Mouse (Mus musculus): ENCODE measurements at regions not wholly inside any gene's neighbourhood (a gene's known extent, or its start where the extent isn't known, plus 50 kb on each side); places are given as distances from the start of the nearest gene placed in this dataset.

DNA sequence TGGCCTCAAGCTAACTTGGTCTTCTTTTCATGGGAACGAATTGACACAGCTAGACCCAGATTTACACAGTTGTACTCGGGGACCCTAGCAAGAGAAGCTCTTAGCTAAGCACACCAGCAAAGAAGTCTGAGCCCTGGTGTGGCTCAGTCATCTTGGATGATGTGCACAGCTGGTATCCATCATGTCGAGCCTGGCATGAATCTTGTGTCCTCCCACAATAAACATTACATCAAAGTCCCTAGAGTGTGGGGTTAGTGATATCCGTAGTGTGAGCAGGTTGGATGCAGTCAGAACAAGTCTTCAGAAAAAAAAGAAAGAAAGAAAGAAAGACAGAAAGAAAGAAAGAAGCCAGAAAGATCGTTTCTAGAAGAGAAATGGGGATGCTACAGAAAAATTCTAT lies 52.1 kb upstream of the Hmcn1 start:
- DNase-seq (ENCODE audit: low read depth, low spot score): peak; percentile 20

DNA sequence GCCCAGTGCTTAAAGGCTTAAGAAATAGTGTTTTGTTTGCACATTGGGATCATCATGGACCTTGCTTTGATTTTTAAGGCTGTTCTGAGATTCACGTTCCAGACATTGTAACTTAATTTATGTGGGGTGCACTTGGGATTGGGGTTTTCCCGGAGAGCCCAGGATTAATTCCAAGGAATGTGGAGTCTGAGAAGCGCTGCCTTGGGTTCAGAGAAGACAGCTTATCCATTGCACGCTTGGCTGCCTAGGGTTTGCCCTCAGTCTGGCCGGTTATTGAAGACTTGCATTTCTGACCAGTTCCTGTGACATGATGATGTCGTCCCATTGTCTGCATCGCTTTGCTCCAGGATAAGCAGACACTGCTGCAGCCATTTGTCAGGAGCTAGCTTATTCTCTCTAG lies 53.4 kb upstream of the Hmcn1 start:
- DNase-seq (ENCODE audit: low read depth, low spot score): no peak

DNA sequence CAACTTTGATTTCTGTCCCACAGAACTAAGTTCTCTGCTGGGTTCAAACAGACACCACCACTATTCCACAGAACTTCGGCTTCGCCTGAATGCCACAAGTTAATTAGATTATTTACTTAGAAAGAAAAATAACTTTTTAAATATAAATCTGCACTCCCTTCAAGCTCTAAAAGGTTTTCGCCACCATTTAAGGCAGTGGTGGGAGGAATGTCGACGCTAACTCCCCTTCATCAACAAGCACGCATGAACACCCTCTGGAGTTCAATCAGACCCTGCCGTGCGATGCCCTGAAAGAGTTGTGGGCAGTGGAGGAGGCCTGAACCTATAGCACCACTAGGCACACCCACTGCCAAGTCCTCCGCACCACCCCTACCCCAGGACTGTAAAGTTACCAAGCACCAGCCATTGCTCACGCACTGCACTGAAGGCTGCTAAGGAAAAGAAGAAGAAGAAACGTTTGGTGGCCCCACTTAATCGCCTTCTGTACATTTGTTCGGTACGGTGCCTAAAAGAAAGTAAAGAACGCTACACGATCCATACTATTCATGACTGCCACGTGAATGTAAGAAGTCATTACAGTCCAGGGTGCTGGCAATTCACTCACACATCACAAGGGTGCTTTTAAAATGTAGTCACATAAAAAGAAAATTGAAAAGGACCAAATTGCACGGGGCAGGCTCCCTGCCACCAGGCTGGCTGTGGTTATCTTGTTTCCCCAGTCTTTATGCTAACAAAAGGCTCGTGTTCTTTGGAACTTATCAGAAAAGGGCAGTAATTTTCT lies 56.7 kb upstream of the Hmcn1 start:
- DNase-seq (ENCODE audit: low read depth, low spot score): no peak

DNA sequence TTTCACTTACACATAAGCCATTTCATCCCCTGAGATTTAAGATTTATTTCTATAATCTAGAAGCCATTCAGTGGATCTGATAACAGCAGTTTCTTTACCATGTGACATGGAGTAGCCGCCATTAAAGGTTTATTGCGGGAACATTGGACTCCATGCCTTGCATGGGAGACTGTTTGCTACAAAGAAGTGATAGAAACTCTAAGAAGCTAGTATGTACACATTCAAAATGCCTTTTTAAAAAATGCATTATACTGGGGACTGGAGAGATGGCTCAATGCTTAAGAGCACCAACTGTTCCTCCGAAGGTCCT lies 57.2 kb upstream of the Hmcn1 start:
- DNase-seq (ENCODE audit: low read depth, low spot score): no peak

DNA sequence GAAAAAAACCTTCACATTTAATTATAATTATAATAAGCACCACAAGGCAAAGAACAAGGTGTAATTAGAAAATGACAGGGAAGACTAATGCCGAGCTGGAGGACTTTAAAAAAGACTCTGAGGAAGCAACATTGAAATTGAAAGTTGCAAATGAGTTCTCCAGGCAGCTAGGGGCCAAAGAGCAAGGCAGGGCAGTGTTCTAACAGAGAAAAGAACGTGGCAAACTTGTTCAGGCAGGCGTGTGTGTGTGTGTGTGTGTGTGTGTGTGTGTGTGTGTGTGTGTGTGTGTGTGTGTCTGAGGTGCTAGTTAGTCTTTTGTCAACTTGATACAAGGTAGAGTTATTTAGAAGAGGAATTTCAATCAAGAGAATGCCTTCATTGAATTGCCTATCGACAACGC lies 60.0 kb upstream of the Hmcn1 start:
- DNase-seq (ENCODE audit: low read depth, low spot score): no peak

DNA sequence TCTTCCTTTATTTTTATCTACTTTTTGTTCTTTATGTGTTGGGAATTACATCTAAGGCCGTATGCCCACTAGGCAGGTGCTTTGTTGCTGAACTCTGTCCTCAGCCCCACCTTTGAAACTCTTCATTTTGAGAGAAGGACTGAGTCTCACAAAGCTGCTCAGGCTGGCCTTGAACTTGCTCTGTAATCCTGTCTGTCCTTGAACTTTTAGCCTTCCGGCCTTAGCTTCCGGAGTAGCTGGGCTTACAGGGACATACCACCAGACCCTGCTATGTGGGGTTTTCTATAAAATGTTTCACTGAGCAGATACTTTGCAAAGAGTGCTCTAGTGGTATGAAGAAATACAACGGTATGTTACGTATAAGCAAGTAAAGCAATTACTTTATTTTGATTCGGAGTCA lies 62.2 kb upstream of the Hmcn1 start:
- no peak for DNase-seq (ENCODE audit: low read depth, low spot score)

DNA sequence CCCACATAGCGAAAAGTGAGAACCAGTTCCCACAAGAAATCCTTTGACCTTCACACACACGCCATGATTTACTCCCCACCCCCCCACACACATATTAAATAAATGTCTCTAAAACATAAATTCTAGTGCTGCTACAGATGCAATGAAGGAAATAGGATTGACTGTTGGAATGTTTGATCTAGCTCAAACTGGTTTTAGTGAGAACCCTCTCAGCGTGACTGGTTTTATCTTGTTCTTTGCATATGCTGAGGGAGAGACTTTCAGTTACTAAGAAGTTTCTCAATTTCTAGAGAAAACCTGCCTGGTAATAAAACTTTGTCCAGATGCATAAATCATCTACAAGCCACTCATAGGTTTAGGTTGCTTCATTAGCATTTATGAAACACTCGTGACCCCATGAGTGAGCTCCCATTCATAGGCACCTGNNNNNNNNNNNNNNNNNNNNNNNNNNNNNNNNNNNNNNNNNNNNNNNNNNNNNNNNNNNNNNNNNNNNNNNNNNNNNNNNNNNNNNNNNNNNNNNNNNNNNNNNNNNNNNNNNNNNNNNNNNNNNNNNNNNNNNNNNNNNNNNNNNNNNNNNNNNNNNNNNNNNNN lies 66.4 kb upstream of the Hmcn1 start:
- no peak for DNase-seq (ENCODE audit: low read depth, low spot score)

DNA sequence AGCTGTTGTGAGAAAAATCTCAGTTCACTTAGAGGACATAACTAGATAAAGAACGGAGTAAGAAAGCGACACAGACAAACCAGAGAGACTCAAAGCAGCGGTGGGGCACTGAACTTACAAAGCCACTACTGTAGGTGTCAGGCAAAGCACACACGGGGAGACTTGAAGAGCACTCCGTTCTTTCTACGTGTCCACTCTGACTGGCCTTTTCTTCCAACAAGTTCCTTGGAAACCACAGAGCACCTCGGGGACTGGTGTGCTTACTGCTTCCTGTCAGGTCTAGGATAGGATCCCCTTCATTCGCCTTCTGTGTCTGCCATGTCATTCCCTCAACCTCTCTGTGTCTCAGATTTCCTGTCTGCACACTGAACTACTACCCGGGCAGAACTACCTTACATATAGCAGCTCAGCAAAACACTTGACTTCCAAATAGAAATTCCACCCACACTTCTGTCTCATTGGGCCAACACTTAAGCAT lies 71.9 kb upstream of the Hmcn1 start:
- DNase-seq (ENCODE audit: low read depth, low spot score): no peak

DNA sequence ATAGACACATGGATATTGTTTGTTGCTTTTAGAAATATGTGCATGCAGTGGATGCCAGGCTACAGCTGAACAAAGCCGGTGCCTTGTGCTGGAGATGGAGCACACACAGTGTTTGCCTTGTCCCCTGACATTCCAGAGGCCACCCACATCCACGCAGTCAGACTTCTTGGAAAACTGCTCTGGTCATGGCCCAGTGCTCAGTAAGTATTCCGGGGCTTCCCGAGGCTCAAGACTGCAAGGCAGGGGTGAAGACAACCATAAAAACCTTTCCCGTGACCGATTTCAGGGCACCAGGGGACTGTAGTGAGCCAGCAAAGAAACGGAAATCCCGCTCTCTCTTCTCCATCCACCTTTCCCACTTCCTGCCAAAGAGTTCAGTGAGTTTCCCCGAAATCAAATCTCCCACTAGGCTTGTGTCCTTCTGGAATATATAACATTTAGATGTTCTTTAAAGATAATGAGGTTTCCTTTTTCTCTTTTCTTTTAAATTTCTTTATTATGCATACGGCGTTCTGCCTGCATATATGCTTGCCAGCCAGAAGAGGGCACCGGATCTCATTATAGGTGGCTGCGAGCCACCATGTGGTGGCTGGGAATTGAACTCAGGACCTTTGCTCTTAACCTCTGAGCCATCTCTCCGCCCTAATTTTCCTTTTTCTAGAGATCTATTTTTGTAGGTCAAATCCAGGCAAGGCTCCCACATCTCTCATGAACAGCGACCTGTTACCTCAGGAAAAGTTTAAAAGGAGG lies 73.3 kb upstream of the Hmcn1 start:
- no peak for DNase-seq (ENCODE audit: low read depth, low spot score)

DNA sequence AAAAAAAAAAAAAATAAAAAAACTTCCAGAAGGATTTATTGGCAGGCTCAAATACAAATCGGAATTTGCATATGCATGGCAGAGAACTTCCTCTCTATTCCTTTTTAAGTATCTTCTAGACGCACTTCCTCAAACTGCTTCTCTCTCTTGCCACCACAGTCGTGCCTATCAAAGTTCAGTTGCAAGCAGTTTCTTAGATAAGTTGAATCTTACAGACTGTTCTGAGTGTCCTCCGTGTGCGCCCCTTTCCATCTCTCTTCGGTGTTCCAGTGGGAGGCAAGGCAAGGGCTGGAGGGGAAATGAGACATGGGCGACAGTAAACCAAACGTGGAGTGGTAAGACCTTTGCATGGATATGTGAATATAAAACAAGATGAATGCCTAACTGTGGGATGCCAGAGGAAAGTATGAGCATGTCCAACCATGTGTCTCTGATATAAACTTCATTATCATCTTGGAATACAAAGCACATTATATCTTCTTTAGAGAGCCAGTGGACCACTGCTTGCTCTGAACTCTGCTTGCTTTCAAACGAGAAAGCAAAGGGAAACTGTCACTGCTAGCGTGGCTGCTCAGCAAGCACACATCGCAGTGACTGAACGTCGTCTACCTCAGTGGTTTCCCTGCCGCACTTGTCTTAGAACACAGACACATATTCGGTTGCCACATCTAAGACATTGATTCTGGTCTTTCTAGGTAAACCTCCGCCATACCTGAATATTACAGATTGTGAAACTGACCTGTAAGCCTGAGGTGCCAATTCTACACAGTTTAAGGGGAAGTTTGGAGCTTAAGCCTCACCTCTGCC lies 81.5 kb upstream of the Hmcn1 start:
- no peak for DNase-seq (ENCODE audit: low read depth, low spot score)

DNA sequence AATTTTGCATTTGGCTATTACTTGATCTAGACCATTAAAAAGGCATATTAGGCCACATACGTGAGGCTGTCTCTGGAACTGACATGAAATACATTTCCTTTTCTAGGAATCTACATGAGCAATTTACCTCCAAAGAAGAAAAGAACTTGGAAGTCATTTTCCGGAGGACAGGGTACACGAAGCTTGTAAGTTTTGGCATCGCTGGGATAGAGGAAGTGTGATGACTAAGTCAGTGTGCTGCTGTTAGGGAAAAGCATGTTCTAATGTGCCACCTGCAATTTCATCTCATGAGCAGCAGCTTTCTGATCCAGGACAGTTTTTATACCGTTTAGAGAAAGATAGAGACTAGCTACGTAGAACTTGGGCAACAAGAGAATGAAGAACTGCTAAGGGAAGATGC lies 82.3 kb upstream of the Hmcn1 start:
- DNase-seq (ENCODE audit: low read depth, low spot score): no peak

DNA sequence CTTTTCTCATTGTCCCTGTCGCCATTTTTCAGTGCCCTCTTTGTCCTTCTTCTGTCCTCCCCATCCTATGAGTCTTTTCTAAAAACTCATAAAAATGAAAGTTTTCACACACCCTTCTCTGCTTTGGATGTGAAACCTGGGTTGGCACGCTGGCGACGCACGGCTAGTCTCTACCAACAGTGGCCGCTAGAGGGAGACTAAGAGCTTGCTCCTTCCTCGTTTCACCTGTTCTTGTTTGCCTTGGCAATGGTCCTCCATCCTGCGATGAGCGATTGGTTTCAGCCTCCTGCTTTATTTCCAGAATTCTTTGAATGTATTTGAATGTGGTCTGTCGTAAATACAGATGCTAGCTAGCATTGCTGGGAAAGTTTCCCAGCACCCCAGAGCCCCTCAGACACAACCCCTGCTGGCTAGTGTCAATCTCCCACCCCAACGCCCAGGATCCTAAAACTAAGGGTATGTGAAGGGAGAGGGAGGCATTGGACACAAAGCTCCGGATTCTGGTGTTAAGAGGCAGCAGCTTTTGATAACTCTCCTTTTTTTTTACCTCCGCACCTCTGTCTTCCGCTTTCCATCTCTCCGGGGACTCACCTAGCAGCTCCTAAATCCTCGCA lies 85.8 kb upstream of the Hmcn1 start:
- DNase-seq (ENCODE audit: low read depth, low spot score): peak; percentile 48

DNA sequence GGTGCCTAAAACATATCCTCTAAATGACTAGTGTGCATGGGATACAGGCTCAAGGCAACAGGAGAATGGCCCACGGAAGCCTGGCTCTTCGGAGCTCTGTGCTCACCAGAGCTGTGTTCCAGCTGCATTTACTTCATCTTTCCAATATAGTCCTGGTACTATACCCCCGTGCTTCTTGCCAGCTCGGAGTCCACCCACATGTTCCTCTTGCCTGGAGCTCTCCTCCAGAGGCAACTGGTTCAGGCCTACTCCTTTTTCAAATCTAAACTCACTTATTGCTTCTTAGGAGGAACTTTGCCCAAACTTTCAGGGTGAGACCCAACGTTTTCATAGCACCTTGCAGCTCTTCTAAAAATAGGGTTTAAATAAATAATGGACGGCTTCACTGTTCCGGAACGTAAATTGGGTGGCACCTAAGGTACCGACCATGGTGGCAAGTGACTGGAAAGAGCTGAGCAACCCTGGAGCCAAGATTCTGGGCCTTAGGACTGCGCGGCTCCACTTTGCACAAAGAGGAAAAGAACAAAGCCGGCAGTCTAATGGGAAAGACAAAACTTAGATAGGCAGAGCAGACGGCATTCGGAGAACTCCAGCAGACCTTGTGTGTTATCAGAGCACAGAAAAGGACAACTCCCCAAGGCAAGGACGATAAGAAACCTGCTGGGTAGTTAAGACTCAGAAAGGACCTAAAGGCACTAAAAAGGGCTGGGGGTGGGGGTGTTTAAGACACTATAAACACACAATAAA lies 86.6 kb upstream of the Hmcn1 start:
- no peak for DNase-seq (ENCODE audit: low read depth, low spot score)

DNA sequence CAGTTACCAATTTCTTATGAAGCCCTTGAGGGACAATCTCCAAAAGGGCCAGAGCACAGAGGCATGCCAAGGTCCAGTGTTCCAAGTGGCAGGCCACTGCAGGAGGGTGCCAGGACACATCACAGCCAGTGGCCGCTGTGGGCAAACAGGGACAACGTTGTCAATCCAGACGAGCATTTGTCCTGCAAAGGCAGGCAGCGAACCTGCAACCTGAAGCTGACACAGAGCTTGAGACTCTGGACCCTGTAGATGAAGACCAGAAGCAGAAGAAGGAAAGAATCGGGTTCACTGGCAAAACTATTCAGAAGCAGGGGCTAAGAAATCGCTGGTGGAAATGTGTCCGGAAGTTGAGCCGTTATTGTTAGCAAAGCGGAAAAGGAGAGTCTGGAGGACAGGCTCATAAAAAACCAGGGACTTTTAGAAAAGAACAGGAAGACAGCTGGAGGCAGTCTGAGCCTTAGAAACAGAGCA lies 87.3 kb upstream of the Hmcn1 start:
- no peak for DNase-seq (ENCODE audit: low read depth, low spot score)

DNA sequence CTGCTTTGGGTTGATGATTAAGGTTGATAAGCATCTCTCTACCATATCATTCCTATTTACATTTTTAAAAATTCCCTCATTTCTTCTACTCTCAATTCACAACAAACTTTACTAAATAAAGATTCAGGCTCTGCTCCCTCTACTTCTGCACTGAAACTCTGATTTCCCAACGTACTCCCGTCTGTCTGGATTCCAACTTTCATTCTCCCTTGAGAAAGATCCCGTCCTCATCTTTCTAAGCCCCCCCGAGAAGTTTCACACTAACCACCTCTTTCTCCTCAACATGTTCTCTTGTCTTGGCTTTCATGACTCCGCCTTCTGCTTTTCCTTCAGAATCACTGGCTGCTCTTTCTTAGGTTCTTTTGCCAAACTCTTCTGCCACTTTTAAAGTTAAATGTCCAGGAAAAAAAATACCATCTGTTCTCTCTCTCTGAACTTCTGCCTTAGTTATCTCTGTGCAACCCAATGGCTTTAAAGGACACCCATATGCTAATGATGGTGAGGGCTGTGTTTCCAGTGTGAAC lies 89.3 kb upstream of the Hmcn1 start:
- DNase-seq (ENCODE audit: low read depth, low spot score): no peak

DNA sequence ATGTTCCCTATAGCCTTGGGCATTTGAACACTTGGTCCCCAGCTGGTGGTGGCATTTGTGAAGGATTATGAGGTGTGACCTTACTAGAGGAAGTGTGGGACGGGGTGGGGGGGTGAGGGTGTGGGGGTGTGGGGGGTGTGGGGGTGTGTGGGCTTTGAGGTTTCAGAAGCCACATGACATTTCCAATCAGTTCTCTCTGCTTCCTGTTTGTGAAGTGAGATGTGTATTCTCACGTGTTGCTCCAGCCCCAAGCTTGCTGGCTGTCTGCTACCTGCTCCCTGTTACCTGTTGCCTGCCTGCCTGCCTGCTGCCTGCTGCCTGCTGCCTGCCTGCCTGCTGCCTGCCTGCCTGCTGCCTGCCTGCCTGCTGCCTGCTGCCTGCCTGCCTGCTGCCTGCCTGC lies 90.6 kb upstream of the Hmcn1 start:
- DNase-seq (ENCODE audit: low read depth, low spot score): no peak

DNA sequence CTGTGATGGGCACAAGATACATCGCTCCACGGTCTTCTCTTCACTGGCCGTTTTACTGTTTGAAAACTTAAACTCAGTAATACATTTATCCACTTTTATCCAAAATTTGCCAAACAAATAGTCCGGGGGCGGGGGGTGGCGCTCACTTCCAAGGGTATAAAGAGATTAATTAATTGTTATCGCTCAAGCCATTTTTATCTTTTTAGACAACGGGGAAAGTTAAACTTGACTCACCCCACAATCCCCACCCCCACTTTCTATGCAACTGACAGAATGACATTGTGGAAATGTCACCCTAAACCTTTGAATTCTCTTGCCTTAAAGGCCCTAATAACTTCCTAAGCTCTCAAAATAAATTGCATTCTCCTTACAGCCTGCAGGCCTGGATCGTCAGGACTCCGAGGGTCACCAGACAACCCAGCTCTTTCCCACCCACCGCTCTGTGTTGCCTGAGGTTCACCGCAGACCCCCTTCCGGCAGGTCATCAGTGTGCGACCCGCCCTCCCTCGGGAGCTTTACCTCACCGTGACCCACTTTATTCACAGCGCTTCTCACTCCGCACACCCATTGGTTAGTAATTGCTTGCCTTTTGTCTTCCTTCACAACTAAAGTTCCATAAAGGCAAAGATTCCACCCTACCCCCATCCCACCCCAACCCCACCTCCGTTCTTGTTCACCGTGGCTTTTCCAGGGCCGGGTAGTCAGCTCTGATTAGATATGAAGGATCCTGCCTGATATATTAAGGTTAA lies 93.0 kb upstream of the Hmcn1 start:
- DNase-seq (ENCODE audit: low read depth, low spot score): no peak

DNA sequence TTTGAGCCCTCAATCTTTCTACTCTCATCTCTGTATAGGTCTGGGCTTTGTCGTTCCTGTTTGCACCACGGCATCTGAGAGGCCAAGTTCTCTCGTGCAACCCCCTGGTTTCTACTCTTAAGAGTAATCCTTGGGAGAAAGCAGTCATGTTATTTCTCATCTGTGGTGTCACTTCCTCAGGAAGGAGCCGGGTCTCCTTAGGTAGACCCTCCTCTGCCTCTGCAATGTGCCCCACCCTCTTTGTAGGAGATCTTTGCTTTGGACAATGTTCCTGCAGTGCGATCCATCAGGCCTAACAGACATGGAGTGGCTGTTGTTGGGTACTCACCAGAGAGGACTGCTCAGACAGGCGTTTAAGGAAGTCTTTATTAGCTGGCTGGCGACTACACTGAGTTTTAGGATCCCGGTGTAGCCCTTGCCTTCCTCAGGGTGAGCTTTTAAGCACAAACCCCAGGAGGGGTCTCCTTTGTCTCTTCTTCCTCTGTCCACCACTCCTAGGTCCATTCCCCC lies 94.0 kb upstream of the Hmcn1 start:
- no peak for DNase-seq (ENCODE audit: low read depth, low spot score)

DNA sequence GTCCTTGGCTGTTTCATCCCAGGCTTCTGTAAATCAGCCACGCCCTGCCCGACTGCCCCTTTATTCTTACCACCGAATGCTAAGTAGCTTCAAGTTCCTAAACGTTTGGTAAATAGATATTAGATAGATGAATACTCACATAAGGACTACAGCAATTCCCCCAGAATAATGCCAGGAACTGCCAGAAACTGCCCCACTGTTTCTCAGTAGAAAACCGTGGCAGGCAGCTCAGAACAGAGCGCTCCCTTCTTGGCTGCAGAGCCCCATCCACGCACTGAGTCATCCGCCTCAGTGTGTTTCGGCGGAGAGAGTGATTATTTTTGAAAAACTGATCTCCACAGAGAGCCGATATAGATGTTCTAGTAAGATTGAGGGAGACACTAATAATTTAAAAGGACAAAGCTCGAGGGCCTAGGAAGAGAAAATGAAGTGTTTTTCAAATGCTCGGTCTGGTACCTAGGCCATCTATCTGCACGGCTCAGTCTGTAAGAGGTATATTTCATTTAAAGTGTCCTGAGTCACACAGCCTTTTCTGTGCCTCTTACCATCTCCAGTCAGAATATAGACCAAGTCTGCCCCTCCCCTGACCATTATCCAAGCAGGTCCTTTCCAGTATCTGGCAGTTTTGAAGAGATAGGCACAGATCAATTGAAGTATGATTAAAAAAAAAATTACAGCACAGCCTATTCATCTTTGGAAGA lies 94.4 kb upstream of the Gm47985 start:
- DNase-seq (ENCODE audit: low read depth, low spot score): no peak

Data from skeletal muscle tissue, adult 2 months (tissue).